Mouse (Mus musculus) thymus, adult 2 months (tissue): ENCODE data around the gene Grhl3. TPM values are rescaled to one million over a fixed set of nuclear protein-coding genes. Genes with fewer than 3 reads are reported as not detected.

Experiments used
- DNase-seq: peaks from one replicate; pipeline ENCODE4 v3.0.0; 2021
- H3K27ac ChIP-seq: fragments of 200-500 bp; 2 replicates; pipeline ENCODE4 v1.5.1; 2012; ENCODE audit warnings: low read length, control low read depth; ENCODE audit not compliant: control insufficient read depth, insufficient read depth
- H3K27me3 ChIP-seq: fragments of 200-500 bp; 2 replicates; pipeline ENCODE4 v1.6.1; 2012; ENCODE audit warnings: mild to moderate bottlenecking, low read length, moderate library complexity, mixed read lengths; ENCODE audit not compliant: control insufficient read depth, insufficient read depth
- H3K36me3 ChIP-seq: fragments of 200-500 bp; 2 replicates; pipeline ENCODE4 v1.6.1; 2012; ENCODE audit warnings: mild to moderate bottlenecking, low read length, moderate library complexity; ENCODE audit not compliant: control insufficient read depth, insufficient read depth
- H3K4me1 ChIP-seq: fragments of 200-500 bp; replicated peaks from 2 replicates; pipeline ENCODE4 v1.6.1; 2012; ENCODE audit warnings: low read length; ENCODE audit not compliant: control insufficient read depth, insufficient read depth
- H3K4me3 ChIP-seq: fragments of 200-500 bp; 2 replicates; pipeline ENCODE4 v1.5.1; 2012; ENCODE audit warnings: mild to moderate bottlenecking, low read length, control low read depth, moderate library complexity; ENCODE audit not compliant: control insufficient read depth, insufficient read depth
- CTCF ChIP-seq: fragments of 200-500 bp; IDR thresholded peaks from 2 replicates; pipeline ENCODE4 v1.5.1; 2012; ENCODE audit warnings: mild to moderate bottlenecking, control low read depth, low read length, moderate library complexity, borderline replicate concordance; ENCODE audit not compliant: control insufficient read depth, poor library complexity, insufficient read depth; ENCODE audit errors: extremely low read depth
- POLR2A ChIP-seq: fragments of 200-500 bp; IDR thresholded peaks from 2 replicates; pipeline ENCODE4 v1.6.1; 2012; ENCODE audit warnings: mild to moderate bottlenecking, low read length, control low read depth, moderate library complexity; ENCODE audit not compliant: control insufficient read depth, poor library complexity, insufficient read depth; ENCODE audit errors: extremely low read depth
- WGBS: fragments of 180-500 bp; shearing (Covaris S2); methylation state at CpG from one replicate; pipeline ENCODE4 v1.1.7; 2018; 5-methylcytosine and 5-hydroxymethylcytosine counted together
- polyA plus RNA-seq: library from polyadenylated mRNA; depleted of rRNA; stranded (reverse); fragments of >200 nt; gene quantifications from 2 replicates; pipeline ENCODE4 v1.2.3, GENCODE M21; 2012

Gene Grhl3
- polyA plus RNA-seq, 1 experiment: 0.80 TPM

- Histone ChIP-seq H3K4me3 (no peak overlapping the region), H3K27ac (no peak overlapping the region), H3K27me3 (no peaks in the 10 kb centered on the region), H3K36me3 (no peaks in the 10 kb centered on the region), H3K4me1 (no peaks in the 10 kb centered on the region)
- WGBS: 83% methylated on average over 2 of the region's 2 CpGs
- TF ChIP-seq POLR2A: no peak
- no peak for TF ChIP-seq CTCF
- no peak for DNase-seq
Measured at GRCm38 (mm10) chr4:135609986-135610385, 36.6 kb upstream of the Grhl3 start.

- Histone ChIP-seq H3K27me3 (no peaks in the 10 kb centered on the region), H3K36me3 (no peaks in the 10 kb centered on the region), H3K4me1 (no peaks in the 10 kb centered on the region), H3K4me3 (no peak overlapping the region), H3K27ac (no peak overlapping the region)
- TF ChIP-seq CTCF (no peak), POLR2A (no peak)
- WGBS: 86% methylated on average over 18 of the region's 18 CpGs
- DNase-seq: no peak
Measured at GRCm38 (mm10) chr4:135607979-135608885, 34.8 kb upstream of the Grhl3 start.

- Histone ChIP-seq H3K27ac (no peak overlapping the region), H3K27me3 (no peaks in the 10 kb centered on the region), H3K4me3 (no peak overlapping the region), H3K36me3 (no peaks in the 10 kb centered on the region), H3K4me1 (no peaks in the 10 kb centered on the region)
- 94% methylated on average over 7 of the region's 7 CpGs for WGBS
- no peak for TF ChIP-seq POLR2A
- DNase-seq: no peak
Measured at GRCm38 (mm10) chr4:135606271-135606670, 32.8 kb upstream of the Grhl3 start.

GRCm38 (mm10) chr4:135601530-135601929, 28.1 kb upstream of the Grhl3 start:
- peaks cover 3% of the 10 kb centered on the region for H3K4me1 ChIP-seq
- DNase-seq: no peak
- WGBS: 94% methylated on average over 3 of the region's 3 CpGs
- H3K27me3 ChIP-seq: no peaks in the 10 kb centered on the region
- H3K27ac ChIP-seq: no peak overlapping the region
- H3K36me3 ChIP-seq: no peaks in the 10 kb centered on the region
- no peak overlapping the region for H3K4me3 ChIP-seq
- no peak for TF ChIP-seq POLR2A
- TF ChIP-seq CTCF: no peak

GRCm38 (mm10) chr4:135599497-135600182, 26.2 kb upstream of the Grhl3 start:
- H3K27me3 ChIP-seq: no peaks in the 10 kb centered on the region
- TF ChIP-seq POLR2A (no peak), CTCF (no peak)
- peaks cover 3% of the 10 kb centered on the region for H3K4me1 ChIP-seq
- DNase-seq: no peak
- H3K4me3 ChIP-seq: no peak overlapping the region
- 85% methylated on average over 7 of the region's 7 CpGs for WGBS
- no peak overlapping the region for H3K27ac ChIP-seq
- H3K36me3 ChIP-seq: no peaks in the 10 kb centered on the region

GRCm38 (mm10) chr4:135598998-135599397, 25.6 kb upstream of the Grhl3 start:
- no peaks in the 10 kb centered on the region for H3K27me3 ChIP-seq
- H3K27ac ChIP-seq: no peak overlapping the region
- H3K4me3 ChIP-seq: no peak overlapping the region
- TF ChIP-seq CTCF (no peak), POLR2A (no peak)
- 48% methylated on average over 2 of the region's 2 CpGs for WGBS
- no peak for DNase-seq
- H3K4me1 ChIP-seq: peaks cover 3% of the 10 kb centered on the region
- H3K36me3 ChIP-seq: no peaks in the 10 kb centered on the region
